Mouse (Mus musculus): ENCODE results near the gene Pabpn1l. TPM values are rescaled to one million over a fixed set of nuclear protein-coding genes. Genes with fewer than 3 reads are reported as not detected.

Gene Pabpn1l
- polyA plus RNA-seq, 1 experiment from 2014 or later, result 0.35 TPM

GRCm38 (mm10) chr8:122618660-122619378 lies 3.7 kb downstream of the Pabpn1l start:
- ATAC-seq (ENCODE audit: low read depth) (no peak), DNase-seq (ENCODE audit: low spot score) (no peak)
- Histone ChIP-seq H3K27ac (replicated peaks; ENCODE audit: low read depth, low read length) (no peak overlapping the region), H3K36me3 (ENCODE audit: control insufficient read depth, insufficient read depth, low read length) (no peaks in the 10 kb centered on the region), H3K4me3 (ENCODE audit: low read depth, low read length) (no peak overlapping the region), H3K4me2 (ENCODE audit: low read depth, low read length) (no peak overlapping the region), H3K9me3 (ENCODE audit: control insufficient read depth, low read length) (no peaks in the 10 kb centered on the region), H3K9ac (ENCODE audit: low read depth, low read length) (no peak overlapping the region), H3K27me3 (replicated peaks; ENCODE audit: control insufficient read depth, insufficient read depth, low read length) (no peaks in the 10 kb centered on the region), H3K4me1 (ENCODE audit: control insufficient read depth, insufficient read depth, low read length) (no peaks in the 10 kb centered on the region)
- WGBS, result 78% methylated on average over 6 of the region's 6 CpGs

- DNase-seq (ENCODE audit: low spot score) (peak; percentile 79), ATAC-seq (ENCODE audit: low read depth) (peak; percentile 42)
- 16% methylated on average over 5 of the region's 7 CpGs for WGBS
- no peak overlapping the region for H3K9ac ChIP-seq (ENCODE audit: low read depth, low read length)
- H3K27ac ChIP-seq (replicated peaks; ENCODE audit: low read depth, low read length), result no peak overlapping the region
- H3K4me3 ChIP-seq (ENCODE audit: low read depth, low read length), result no peak overlapping the region
- H3K36me3 ChIP-seq (ENCODE audit: control insufficient read depth, insufficient read depth, low read length), result no peaks in the 10 kb centered on the region
- no peaks in the 10 kb centered on the region for H3K9me3 ChIP-seq (ENCODE audit: control insufficient read depth, low read length)
- H3K4me2 ChIP-seq (ENCODE audit: low read depth, low read length), result no peak overlapping the region
- H3K27me3 ChIP-seq (replicated peaks; ENCODE audit: control insufficient read depth, insufficient read depth, low read length), result no peaks in the 10 kb centered on the region
- H3K4me1 ChIP-seq (ENCODE audit: control insufficient read depth, insufficient read depth, low read length), result no peaks in the 10 kb centered on the region
These were observed 4.5 kb downstream of the Pabpn1l start for GRCm38 (mm10) chr8:122617947-122618546.

GRCm38 (mm10) chr8:122616181-122616905 lies 6.2 kb downstream of the Pabpn1l start:
- no peaks in the 10 kb centered on the region for H3K36me3 ChIP-seq (ENCODE audit: control insufficient read depth, insufficient read depth, low read length)
- peaks cover 7% of the 10 kb centered on the region for H3K4me1 ChIP-seq (ENCODE audit: control insufficient read depth, insufficient read depth, low read length)
- no peak overlapping the region for H3K4me2 ChIP-seq (ENCODE audit: low read depth, low read length)
- H3K9me3 ChIP-seq (ENCODE audit: control insufficient read depth, low read length), result no peaks in the 10 kb centered on the region
- peak; percentile 16; the same call in 1 of the 2 replicates for ATAC-seq (ENCODE audit: low read depth)
- H3K27ac ChIP-seq (replicated peaks; ENCODE audit: low read depth, low read length), result no peak overlapping the region
- no peak overlapping the region for H3K9ac ChIP-seq (ENCODE audit: low read depth, low read length)
- no peaks in the 10 kb centered on the region for H3K27me3 ChIP-seq (replicated peaks; ENCODE audit: control insufficient read depth, insufficient read depth, low read length)
- WGBS, result 47% methylated on average over 9 of the region's 9 CpGs
- peak; percentile 54 for DNase-seq (ENCODE audit: low spot score)
- no peak overlapping the region for H3K4me3 ChIP-seq (ENCODE audit: low read depth, low read length)

GRCm38 (mm10) chr8:122611295-122612133 lies 11.0 kb downstream of the Pabpn1l start, which contains the start of the genes Galns and Trappc2l:
Gene Galns, minus strand, starts transcription at chr8:122611463.
Gene Trappc2l, plus strand, starts transcription at chr8:122611640.
- DNase-seq (ENCODE audit: low spot score) (peak; percentile 99), ATAC-seq (ENCODE audit: low read depth) (peak; percentile 97)
- Histone ChIP-seq H3K36me3 (ENCODE audit: control insufficient read depth, insufficient read depth, low read length) (no peaks in the 10 kb centered on the region), H3K4me2 (ENCODE audit: low read depth, low read length) (peak within 1 kb of the TSS; percentile 91), H3K4me1 (ENCODE audit: control insufficient read depth, insufficient read depth, low read length) (peaks cover 11% of the 10 kb centered on the region), H3K27ac (replicated peaks; ENCODE audit: low read depth, low read length) (peak within 1 kb of the TSS; percentile 72), H3K9ac (ENCODE audit: low read depth, low read length) (peak within 1 kb of the TSS; percentile 79), H3K27me3 (replicated peaks; ENCODE audit: control insufficient read depth, insufficient read depth, low read length) (no peaks in the 10 kb centered on the region), H3K4me3 (ENCODE audit: low read depth, low read length) (peak within 1 kb of the TSS; percentile 79), H3K9me3 (ENCODE audit: control insufficient read depth, low read length) (no peaks in the 10 kb centered on the region)
- under 1% methylated on average over 37 of the region's 57 CpGs for WGBS

- peaks cover 11% of the 10 kb centered on the region for H3K4me1 ChIP-seq (ENCODE audit: control insufficient read depth, insufficient read depth, low read length)
- peak overlapping the region; percentile 63; the same call in 1 of the 2 replicates for H3K27ac ChIP-seq (replicated peaks; ENCODE audit: low read depth, low read length)
- peak overlapping the region; percentile 74 for H3K9ac ChIP-seq (ENCODE audit: low read depth, low read length)
- peak overlapping the region; percentile 91 for H3K4me2 ChIP-seq (ENCODE audit: low read depth, low read length)
- ATAC-seq (ENCODE audit: low read depth) (peak; percentile 6; the same call in 1 of the 2 replicates), DNase-seq (ENCODE audit: low spot score) (peak; percentile 12)
- no peaks in the 10 kb centered on the region for H3K27me3 ChIP-seq (replicated peaks; ENCODE audit: control insufficient read depth, insufficient read depth, low read length)
- H3K4me3 ChIP-seq (ENCODE audit: low read depth, low read length), result peak overlapping the region; percentile 79
- H3K36me3 ChIP-seq (ENCODE audit: control insufficient read depth, insufficient read depth, low read length), result no peaks in the 10 kb centered on the region
- H3K9me3 ChIP-seq (ENCODE audit: control insufficient read depth, low read length), result no peaks in the 10 kb centered on the region
- WGBS, result 2% methylated on average over 19 of the region's 20 CpGs
These were observed 11.8 kb downstream of the Pabpn1l start for GRCm38 (mm10) chr8:122610612-122611277.

- Histone ChIP-seq H3K4me2 (ENCODE audit: low read depth, low read length) (peak overlapping the region; percentile 91), H3K9ac (ENCODE audit: low read depth, low read length) (peak overlapping the region; percentile 74), H3K27ac (replicated peaks; ENCODE audit: low read depth, low read length) (no peak overlapping the region), H3K4me1 (ENCODE audit: control insufficient read depth, insufficient read depth, low read length) (peaks cover 11% of the 10 kb centered on the region), H3K27me3 (replicated peaks; ENCODE audit: control insufficient read depth, insufficient read depth, low read length) (no peaks in the 10 kb centered on the region), H3K9me3 (ENCODE audit: control insufficient read depth, low read length) (no peaks in the 10 kb centered on the region), H3K36me3 (ENCODE audit: control insufficient read depth, insufficient read depth, low read length) (no peaks in the 10 kb centered on the region), H3K4me3 (ENCODE audit: low read depth, low read length) (no peak overlapping the region)
- 56% methylated on average over 4 of the region's 4 CpGs for WGBS
- no peak for DNase-seq (ENCODE audit: low spot score)
- ATAC-seq (ENCODE audit: low read depth), result no peak
These were observed 12.3 kb downstream of the Pabpn1l start for GRCm38 (mm10) chr8:122610209-122610608.

- H3K9me3 ChIP-seq (ENCODE audit: control insufficient read depth, low read length), result no peaks in the 10 kb centered on the region
- no peaks in the 10 kb centered on the region for H3K36me3 ChIP-seq (ENCODE audit: control insufficient read depth, insufficient read depth, low read length)
- ATAC-seq (ENCODE audit: low read depth) (no peak), DNase-seq (ENCODE audit: low spot score) (no peak)
- peaks cover 4% of the 10 kb centered on the region; the same call in 1 of the 2 replicates for H3K4me1 ChIP-seq (ENCODE audit: control insufficient read depth, insufficient read depth, low read length)
- no peak overlapping the region for H3K4me3 ChIP-seq (ENCODE audit: low read depth, low read length)
- no peak overlapping the region for H3K27ac ChIP-seq (replicated peaks; ENCODE audit: low read depth, low read length)
- 86% methylated on average over 11 of the region's 12 CpGs for WGBS
- H3K4me2 ChIP-seq (ENCODE audit: low read depth, low read length), result no peak overlapping the region
- no peak overlapping the region for H3K9ac ChIP-seq (ENCODE audit: low read depth, low read length)
- H3K27me3 ChIP-seq (replicated peaks; ENCODE audit: control insufficient read depth, insufficient read depth, low read length), result no peaks in the 10 kb centered on the region
These were observed 15.7 kb downstream of the Pabpn1l start for GRCm38 (mm10) chr8:122606810-122607209.

Measured in embryonic facial prominence, embryonic 14.5 days (tissue).